Mouse (Mus musculus): ENCODE measurements around the gene Nkx2-1.

GRCm38 (mm10) chr12:56538601-56539000, 1.9 kb upstream of the Nkx2-1 start:
- TF ChIP-seq CTCF (IDR thresholded peaks at IDR 0.05) (no peak), EP300 (IDR thresholded peaks at IDR 0.05; ENCODE audit: insufficient read depth, low read depth, low read length) (no peak)

All from heart, adult 2 months (tissue).